Mouse (Mus musculus) brain, embryonic 14.5 days (tissue): ENCODE results near the gene Slc16a6.

ENCODE experiments used
- CTCF ChIP-seq: fragments of 200-500 bp; IDR thresholded peaks from 2 replicates; pipeline ENCODE4 v1.5.1; 2012; ENCODE audit warnings: inconsistent platforms, mild to moderate bottlenecking, moderate library complexity, borderline replicate concordance; ENCODE audit not compliant: insufficient read depth, insufficient read length; ENCODE audit errors: extremely low read depth
- POLR2A ChIP-seq: fragments of 200-500 bp; IDR thresholded peaks from 2 replicates; pipeline ENCODE4 v1.6.1; 2012; ENCODE audit warnings: mild to moderate bottlenecking, inconsistent platforms, borderline replicate concordance; ENCODE audit not compliant: poor library complexity, insufficient read depth, insufficient read length, severe bottlenecking; ENCODE audit errors: extremely low read depth

- TF ChIP-seq CTCF = no peak
- TF ChIP-seq POLR2A = no peak
These were observed 602 bp downstream of the Slc16a6 start for GRCm38 (mm10) chr11:109472821-109473170.
